Mouse (Mus musculus): ENCODE results near the gene Il34.

DNA sequence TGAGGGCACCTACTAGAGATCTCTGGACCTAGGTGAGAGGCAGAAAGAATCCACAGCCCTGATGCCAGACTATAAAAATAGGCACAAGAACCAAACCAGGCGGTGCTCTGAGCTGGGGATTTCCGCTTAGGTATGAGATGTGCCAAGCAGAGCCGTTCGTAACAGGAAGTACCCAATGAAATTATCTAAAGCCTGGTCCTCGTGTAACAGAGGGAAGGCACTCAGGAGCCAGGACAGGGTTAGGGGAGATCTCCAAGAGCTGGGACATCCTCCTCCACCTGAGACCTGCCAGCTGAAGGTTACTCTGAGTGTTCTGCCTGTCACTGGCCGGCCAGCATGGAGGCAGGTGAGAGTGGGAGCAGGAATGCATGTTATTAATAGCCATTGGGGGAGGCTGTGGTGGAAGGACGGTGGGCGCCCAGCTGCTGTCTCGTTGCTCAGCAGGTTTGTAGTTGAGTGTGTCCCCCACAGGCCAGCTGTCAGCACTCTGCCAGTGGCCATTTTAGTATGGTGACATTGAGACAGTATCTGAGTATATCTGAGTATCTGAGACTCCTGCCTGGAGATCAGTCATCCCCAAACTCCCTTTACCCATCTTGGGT lies 102.2 kb downstream of the Il34 start:
- TF ChIP-seq CTCF (IDR thresholded peaks at IDR 0.05; ENCODE audit: extremely low read depth, insufficient read depth, low read length) (no peak), POLR2A (IDR thresholded peaks at IDR 0.05; ENCODE audit: extremely low read depth, insufficient read depth, low read length) (no peak)

All from cortical plate, adult 2 months (tissue).